Mouse (Mus musculus): ENCODE data around the gene Slc36a4. TPM values are rescaled to one million over a fixed set of nuclear protein-coding genes. Genes with fewer than 3 reads are reported as not detected.

The Slc36a4 gene
- polyA plus RNA-seq, 1 experiment, result 2.4 TPM

GRCm38 (mm10) chr9:15710821-15711565 lies 1.5 kb downstream of the Slc36a4 start:
- Histone ChIP-seq H3K4me3 (ENCODE audit: low read depth, low read length) (no peak overlapping the region), H3K27ac (ENCODE audit: insufficient read depth, low read length) (no peak overlapping the region), H3K9ac (ENCODE audit: low read depth, poor library complexity, severe bottlenecking) (no peak overlapping the region), H3K4me1 (ENCODE audit: control insufficient read depth, insufficient read depth, low read length) (no peaks in the 10 kb centered on the region), H3K27me3 (ENCODE audit: control insufficient read depth, insufficient read depth, low read length, poor library complexity, severe bottlenecking) (no peaks in the 10 kb centered on the region), H3K36me3 (ENCODE audit: control insufficient read depth, insufficient read depth, low read length, poor library complexity, severe bottlenecking) (no peaks in the 10 kb centered on the region), H3K9me3 (replicated peaks; ENCODE audit: control insufficient read depth, insufficient read depth, low read length, poor library complexity, severe bottlenecking) (no peaks in the 10 kb centered on the region)
- TF ChIP-seq EP300 (IDR thresholded peaks at IDR 0.05; ENCODE audit: insufficient read depth, low read depth, low read length), result no peak
- no peak for TF ChIP-seq CTCF (IDR thresholded peaks at IDR 0.05; ENCODE audit: low read depth, low read length)
- no peak for TF ChIP-seq POLR2A (IDR thresholded peaks at IDR 0.05; ENCODE audit: insufficient read depth, low read length)

- no peak overlapping the region for H3K27ac ChIP-seq (ENCODE audit: insufficient read depth, low read length)
Observed at GRCm38 (mm10) chr9:15711676-15712075, 2.1 kb downstream of the Slc36a4 start.

GRCm38 (mm10) chr9:15714792-15715191 lies 5.3 kb downstream of the Slc36a4 start:
- TF ChIP-seq EP300 (IDR thresholded peaks at IDR 0.05; ENCODE audit: insufficient read depth, low read depth, low read length), result no peak
- no peak for TF ChIP-seq POLR2A (IDR thresholded peaks at IDR 0.05; ENCODE audit: insufficient read depth, low read length)
- no peak for TF ChIP-seq CTCF (IDR thresholded peaks at IDR 0.05; ENCODE audit: low read depth, low read length)
- Histone ChIP-seq H3K4me3 (ENCODE audit: low read depth, low read length) (no peak overlapping the region), H3K36me3 (ENCODE audit: control insufficient read depth, insufficient read depth, low read length, poor library complexity, severe bottlenecking) (no peaks in the 10 kb centered on the region), H3K9ac (ENCODE audit: low read depth, poor library complexity, severe bottlenecking) (no peak overlapping the region), H3K27ac (ENCODE audit: insufficient read depth, low read length) (no peak overlapping the region), H3K27me3 (ENCODE audit: control insufficient read depth, insufficient read depth, low read length, poor library complexity, severe bottlenecking) (no peaks in the 10 kb centered on the region), H3K4me1 (ENCODE audit: control insufficient read depth, insufficient read depth, low read length) (no peaks in the 10 kb centered on the region), H3K9me3 (replicated peaks; ENCODE audit: control insufficient read depth, insufficient read depth, low read length, poor library complexity, severe bottlenecking) (no peaks in the 10 kb centered on the region)

More at GRCm38 (mm10) chr9:15711676-15712075, 2.1 kb downstream of the Slc36a4 start:
- Histone ChIP-seq H3K9me3 (replicated peaks; ENCODE audit: control insufficient read depth, insufficient read depth, low read length, poor library complexity, severe bottlenecking) (no peaks in the 10 kb centered on the region), H3K4me1 (ENCODE audit: control insufficient read depth, insufficient read depth, low read length) (no peaks in the 10 kb centered on the region), H3K4me3 (ENCODE audit: low read depth, low read length) (no peak overlapping the region), H3K9ac (ENCODE audit: low read depth, poor library complexity, severe bottlenecking) (no peak overlapping the region), H3K27me3 (ENCODE audit: control insufficient read depth, insufficient read depth, low read length, poor library complexity, severe bottlenecking) (no peaks in the 10 kb centered on the region), H3K36me3 (ENCODE audit: control insufficient read depth, insufficient read depth, low read length, poor library complexity, severe bottlenecking) (no peaks in the 10 kb centered on the region)
- TF ChIP-seq EP300 (IDR thresholded peaks at IDR 0.05; ENCODE audit: insufficient read depth, low read depth, low read length) (no peak), CTCF (IDR thresholded peaks at IDR 0.05; ENCODE audit: low read depth, low read length) (no peak), POLR2A (IDR thresholded peaks at IDR 0.05; ENCODE audit: insufficient read depth, low read length) (no peak)

GRCm38 (mm10) chr9:15715193-15715989 lies 5.9 kb downstream of the Slc36a4 start:
- Histone ChIP-seq H3K4me1 (ENCODE audit: control insufficient read depth, insufficient read depth, low read length) (no peaks in the 10 kb centered on the region), H3K4me3 (ENCODE audit: low read depth, low read length) (no peak overlapping the region), H3K27me3 (ENCODE audit: control insufficient read depth, insufficient read depth, low read length, poor library complexity, severe bottlenecking) (no peaks in the 10 kb centered on the region), H3K27ac (ENCODE audit: insufficient read depth, low read length) (no peak overlapping the region), H3K36me3 (ENCODE audit: control insufficient read depth, insufficient read depth, low read length, poor library complexity, severe bottlenecking) (no peaks in the 10 kb centered on the region), H3K9me3 (replicated peaks; ENCODE audit: control insufficient read depth, insufficient read depth, low read length, poor library complexity, severe bottlenecking) (no peaks in the 10 kb centered on the region), H3K9ac (ENCODE audit: low read depth, poor library complexity, severe bottlenecking) (no peak overlapping the region)
- no peak for TF ChIP-seq POLR2A (IDR thresholded peaks at IDR 0.05; ENCODE audit: insufficient read depth, low read length)
- TF ChIP-seq CTCF (IDR thresholded peaks at IDR 0.05; ENCODE audit: low read depth, low read length), result no peak
- no peak for TF ChIP-seq EP300 (IDR thresholded peaks at IDR 0.05; ENCODE audit: insufficient read depth, low read depth, low read length)

GRCm38 (mm10) chr9:15717363-15717762 lies 7.8 kb downstream of the Slc36a4 start:
- Histone ChIP-seq H3K4me3 (ENCODE audit: low read depth, low read length) (no peak overlapping the region), H3K4me1 (ENCODE audit: control insufficient read depth, insufficient read depth, low read length) (no peaks in the 10 kb centered on the region), H3K9ac (ENCODE audit: low read depth, poor library complexity, severe bottlenecking) (no peak overlapping the region), H3K27me3 (ENCODE audit: control insufficient read depth, insufficient read depth, low read length, poor library complexity, severe bottlenecking) (no peaks in the 10 kb centered on the region), H3K36me3 (ENCODE audit: control insufficient read depth, insufficient read depth, low read length, poor library complexity, severe bottlenecking) (no peaks in the 10 kb centered on the region), H3K27ac (ENCODE audit: insufficient read depth, low read length) (no peak overlapping the region), H3K9me3 (replicated peaks; ENCODE audit: control insufficient read depth, insufficient read depth, low read length, poor library complexity, severe bottlenecking) (no peaks in the 10 kb centered on the region)
- TF ChIP-seq CTCF (IDR thresholded peaks at IDR 0.05; ENCODE audit: low read depth, low read length), result no peak
- TF ChIP-seq POLR2A (IDR thresholded peaks at IDR 0.05; ENCODE audit: insufficient read depth, low read length), result no peak
- no peak for TF ChIP-seq EP300 (IDR thresholded peaks at IDR 0.05; ENCODE audit: insufficient read depth, low read depth, low read length)

GRCm38 (mm10) chr9:15718295-15718694 lies 8.8 kb downstream of the Slc36a4 start:
- Histone ChIP-seq H3K9ac (ENCODE audit: low read depth, poor library complexity, severe bottlenecking) (no peak overlapping the region), H3K4me1 (ENCODE audit: control insufficient read depth, insufficient read depth, low read length) (no peaks in the 10 kb centered on the region), H3K27me3 (ENCODE audit: control insufficient read depth, insufficient read depth, low read length, poor library complexity, severe bottlenecking) (no peaks in the 10 kb centered on the region), H3K4me3 (ENCODE audit: low read depth, low read length) (no peak overlapping the region), H3K9me3 (replicated peaks; ENCODE audit: control insufficient read depth, insufficient read depth, low read length, poor library complexity, severe bottlenecking) (no peaks in the 10 kb centered on the region), H3K27ac (ENCODE audit: insufficient read depth, low read length) (no peak overlapping the region), H3K36me3 (ENCODE audit: control insufficient read depth, insufficient read depth, low read length, poor library complexity, severe bottlenecking) (no peaks in the 10 kb centered on the region)
- TF ChIP-seq POLR2A (IDR thresholded peaks at IDR 0.05; ENCODE audit: insufficient read depth, low read length) (no peak), EP300 (IDR thresholded peaks at IDR 0.05; ENCODE audit: insufficient read depth, low read depth, low read length) (no peak), CTCF (IDR thresholded peaks at IDR 0.05; ENCODE audit: low read depth, low read length) (no peak)
